Mouse (Mus musculus): Measurements from ENCODE around the gene Bbs9.

DNA sequence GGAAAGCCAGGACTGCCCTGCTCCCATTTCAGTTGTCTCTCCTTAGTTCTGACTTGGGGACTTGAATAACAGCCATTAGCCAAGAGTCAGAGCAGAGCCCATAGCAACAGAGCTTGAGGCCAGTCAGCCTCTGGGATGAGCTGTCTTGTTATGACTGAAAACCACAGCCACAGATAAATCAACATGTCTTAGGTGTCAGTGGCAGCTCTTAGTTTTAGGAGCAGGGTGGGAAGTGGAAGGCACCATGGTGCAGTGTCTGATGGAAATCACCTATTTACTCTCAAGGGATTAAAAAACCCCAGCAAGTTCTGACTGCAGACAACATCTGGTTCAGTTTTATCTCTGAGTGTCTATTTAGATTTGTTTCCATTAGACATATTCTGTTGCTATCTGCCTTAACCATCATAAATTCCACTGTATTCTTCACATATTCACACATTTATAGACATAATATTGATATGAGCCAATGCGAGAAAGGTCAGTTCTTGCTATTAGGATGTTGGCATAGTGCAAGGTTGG is 359.5 kb downstream of the Bbs9 start:
- no peak for TF ChIP-seq GATA1 (IDR thresholded peaks at IDR 0.05; ENCODE audit: borderline replicate concordance, low read length)
- no peak for TF ChIP-seq FLI1 (IDR thresholded peaks at IDR 0.05; ENCODE audit: low read length)
